Mouse (Mus musculus) lung, postnatal 0 days (tissue): ENCODE measurements around the gene Fam189a1.

ENCODE experiments used
- CTCF ChIP-seq: IDR thresholded peaks from 2 replicates; pipeline ENCODE4 v1.5.1; 2016; ENCODE audit warnings: antibody characterized with exemption, mild to moderate bottlenecking
- EP300 ChIP-seq: IDR thresholded peaks from 2 replicates; pipeline ENCODE4 v1.6.1; 2016; ENCODE audit warnings: antibody characterized with exemption, mild to moderate bottlenecking, control low read depth

- TF ChIP-seq CTCF (no peak), EP300 (no peak)
Observed at GRCm38 (mm10) chr7:65041106-65041505, 115.3 kb downstream of the Fam189a1 start.
